Mouse (Mus musculus): ENCODE measurements at regions not wholly inside any gene's neighbourhood (a gene's known extent, or its start where the extent isn't known, plus 50 kb on each side); places are given as distances from the start of the nearest gene placed in this dataset.

GRCm38 (mm10) chr16:24094566-24094965 is 105.9 kb upstream of the Bcl6 start:
- TF ChIP-seq GATA1 (IDR thresholded peaks at IDR 0.05; ENCODE audit: borderline replicate concordance, low read length) (no peak), FLI1 (IDR thresholded peaks at IDR 0.05; ENCODE audit: low read length) (no peak)
- no peaks in the 10 kb centered on the region for H3K4me1 ChIP-seq
- H3K9me3 ChIP-seq = peaks cover 9% of the 10 kb centered on the region
- no peaks in the 10 kb centered on the region for H3K36me3 ChIP-seq (replicated peaks; ENCODE audit: low read length)
- H3K4me3 ChIP-seq (replicated peaks) = no peak overlapping the region
- H3K27me3 ChIP-seq (replicated peaks) = peaks cover 12% of the 10 kb centered on the region

GRCm38 (mm10) chr16:24093624-24094023 is 105.0 kb upstream of the Bcl6 start:
- Histone ChIP-seq H3K9me3 (peaks cover 3% of the 10 kb centered on the region; the same call in 1 of the 2 replicates), H3K4me1 (no peaks in the 10 kb centered on the region), H3K36me3 (replicated peaks; ENCODE audit: low read length) (no peaks in the 10 kb centered on the region), H3K4me3 (replicated peaks) (no peak overlapping the region), H3K27me3 (replicated peaks) (peaks cover 17% of the 10 kb centered on the region)
- TF ChIP-seq FLI1 (IDR thresholded peaks at IDR 0.05; ENCODE audit: low read length) (no peak), GATA1 (IDR thresholded peaks at IDR 0.05; ENCODE audit: borderline replicate concordance, low read length) (no peak)

- no peak for TF ChIP-seq GATA1 (IDR thresholded peaks at IDR 0.05; ENCODE audit: borderline replicate concordance, low read length)
- TF ChIP-seq FLI1 (IDR thresholded peaks at IDR 0.05; ENCODE audit: low read length) = no peak
- H3K4me3 ChIP-seq (replicated peaks) = no peak overlapping the region
- H3K4me1 ChIP-seq = no peaks in the 10 kb centered on the region
- H3K27me3 ChIP-seq (replicated peaks) = peaks cover 17% of the 10 kb centered on the region
- no peaks in the 10 kb centered on the region for H3K9me3 ChIP-seq
- no peaks in the 10 kb centered on the region for H3K36me3 ChIP-seq (replicated peaks; ENCODE audit: low read length)
Measured at GRCm38 (mm10) chr16:24092616-24093525, 104.2 kb upstream of the Bcl6 start.

- Histone ChIP-seq H3K36me3 (replicated peaks; ENCODE audit: low read length) (no peaks in the 10 kb centered on the region), H3K9me3 (no peaks in the 10 kb centered on the region), H3K4me3 (replicated peaks) (no peak overlapping the region), H3K27me3 (replicated peaks) (peaks cover 17% of the 10 kb centered on the region), H3K4me1 (no peaks in the 10 kb centered on the region)
- TF ChIP-seq FLI1 (IDR thresholded peaks at IDR 0.05; ENCODE audit: low read length) (no peak), GATA1 (IDR thresholded peaks at IDR 0.05; ENCODE audit: borderline replicate concordance, low read length) (no peak)
Measured at GRCm38 (mm10) chr16:24092136-24092535, 103.5 kb upstream of the Bcl6 start.

GRCm38 (mm10) chr16:24090981-24091380 is 102.3 kb upstream of the Bcl6 start:
- H3K9me3 ChIP-seq = no peaks in the 10 kb centered on the region
- TF ChIP-seq GATA1 (IDR thresholded peaks at IDR 0.05; ENCODE audit: borderline replicate concordance, low read length) (no peak), FLI1 (IDR thresholded peaks at IDR 0.05; ENCODE audit: low read length) (no peak)
- no peaks in the 10 kb centered on the region for H3K36me3 ChIP-seq (replicated peaks; ENCODE audit: low read length)
- H3K27me3 ChIP-seq (replicated peaks) = peaks cover 17% of the 10 kb centered on the region
- H3K4me1 ChIP-seq = no peaks in the 10 kb centered on the region
- H3K4me3 ChIP-seq (replicated peaks) = no peak overlapping the region

- Histone ChIP-seq H3K4me1 (no peaks in the 10 kb centered on the region), H3K9me3 (no peaks in the 10 kb centered on the region), H3K36me3 (replicated peaks; ENCODE audit: low read length) (no peaks in the 10 kb centered on the region), H3K4me3 (replicated peaks) (no peak overlapping the region), H3K27me3 (replicated peaks) (peaks cover 16% of the 10 kb centered on the region)
- TF ChIP-seq GATA1 (IDR thresholded peaks at IDR 0.05; ENCODE audit: borderline replicate concordance, low read length) (no peak), FLI1 (IDR thresholded peaks at IDR 0.05; ENCODE audit: low read length) (no peak)
Measured at GRCm38 (mm10) chr16:24089840-24090762, 101.4 kb upstream of the Bcl6 start.

- Histone ChIP-seq H3K9me3 (no peaks in the 10 kb centered on the region), H3K4me3 (replicated peaks) (no peak overlapping the region), H3K27me3 (replicated peaks) (peaks cover 8% of the 10 kb centered on the region), H3K4me1 (no peaks in the 10 kb centered on the region), H3K36me3 (replicated peaks; ENCODE audit: low read length) (no peaks in the 10 kb centered on the region)
- no peak for TF ChIP-seq GATA1 (IDR thresholded peaks at IDR 0.05; ENCODE audit: borderline replicate concordance, low read length)
- TF ChIP-seq FLI1 (IDR thresholded peaks at IDR 0.05; ENCODE audit: low read length) = no peak
Measured at GRCm38 (mm10) chr16:24083966-24084365, 95.3 kb upstream of the Bcl6 start.

GRCm38 (mm10) chr16:24080471-24080870 is 91.8 kb upstream of the Bcl6 start:
- no peaks in the 10 kb centered on the region for H3K9me3 ChIP-seq
- H3K36me3 ChIP-seq (replicated peaks; ENCODE audit: low read length) = no peaks in the 10 kb centered on the region
- no peak overlapping the region for H3K4me3 ChIP-seq (replicated peaks)
- TF ChIP-seq FLI1 (IDR thresholded peaks at IDR 0.05; ENCODE audit: low read length) = no peak
- no peak for TF ChIP-seq GATA1 (IDR thresholded peaks at IDR 0.05; ENCODE audit: borderline replicate concordance, low read length)
- peaks cover 15% of the 10 kb centered on the region for H3K4me1 ChIP-seq
- peaks cover 5% of the 10 kb centered on the region for H3K27me3 ChIP-seq (replicated peaks)

GRCm38 (mm10) chr16:24078622-24079021 is 90.0 kb upstream of the Bcl6 start:
- Histone ChIP-seq H3K36me3 (replicated peaks; ENCODE audit: low read length) (no peaks in the 10 kb centered on the region), H3K4me1 (peaks cover 16% of the 10 kb centered on the region), H3K4me3 (replicated peaks) (no peak overlapping the region), H3K9me3 (no peaks in the 10 kb centered on the region), H3K27me3 (replicated peaks) (peaks cover 5% of the 10 kb centered on the region)
- TF ChIP-seq FLI1 (IDR thresholded peaks at IDR 0.05; ENCODE audit: low read length) (no peak), GATA1 (IDR thresholded peaks at IDR 0.05; ENCODE audit: borderline replicate concordance, low read length) (no peak)
